Mouse (Mus musculus) telencephalon, adult 2 months (tissue): ENCODE measurements around the gene Rapgef2.
A peak's percentile ranks its signal among the peaks of the same experiment; 100 is the strongest.

Experiments
- DNase-seq: peaks from one replicate; pipeline ENCODE4 v3.0.0-alpha.2; 2011; ENCODE audit warnings: low read depth, low spot score

The Rapgef2 gene

GRCm38 (mm10) chr3:79168168-79168827 is 118.0 kb downstream of the Rapgef2 start:
- DNase-seq: no peak

- no peak for DNase-seq
Observed at GRCm38 (mm10) chr3:79167586-79167985, 118.7 kb downstream of the Rapgef2 start.

GRCm38 (mm10) chr3:79161834-79162401 is 124.4 kb downstream of the Rapgef2 start:
- no peak for DNase-seq

GRCm38 (mm10) chr3:79161093-79161723 is 125.1 kb downstream of the Rapgef2 start:
- DNase-seq: peak; percentile 86

- no peak for DNase-seq
Observed at GRCm38 (mm10) chr3:79158254-79158653, 128.1 kb downstream of the Rapgef2 start.

GRCm38 (mm10) chr3:79153039-79153487 is 133.3 kb downstream of the Rapgef2 start:
- no peak for DNase-seq

- DNase-seq: no peak
Observed at GRCm38 (mm10) chr3:79145407-79146055, 140.8 kb downstream of the Rapgef2 start.

- peak; percentile 82 for DNase-seq
Observed at GRCm38 (mm10) chr3:79144672-79145406, 141.5 kb downstream of the Rapgef2 start.

GRCm38 (mm10) chr3:79144085-79144484 is 142.2 kb downstream of the Rapgef2 start:
- no peak for DNase-seq

GRCm38 (mm10) chr3:79139245-79139644 is 147.1 kb downstream of the Rapgef2 start:
- DNase-seq: no peak

GRCm38 (mm10) chr3:79138601-79139000 is 147.7 kb downstream of the Rapgef2 start:
- DNase-seq: no peak

- DNase-seq: no peak
Observed at GRCm38 (mm10) chr3:79130991-79131390, 155.3 kb downstream of the Rapgef2 start.

- no peak for DNase-seq
Observed at GRCm38 (mm10) chr3:79129044-79129600, 157.2 kb downstream of the Rapgef2 start.

- DNase-seq: no peak
Observed at GRCm38 (mm10) chr3:79127797-79128196, 158.5 kb downstream of the Rapgef2 start.

GRCm38 (mm10) chr3:79126857-79127256 is 159.5 kb downstream of the Rapgef2 start:
- DNase-seq: no peak

GRCm38 (mm10) chr3:79121391-79121790 is 164.9 kb downstream of the Rapgef2 start:
- no peak for DNase-seq

GRCm38 (mm10) chr3:79119983-79120382 is 166.3 kb downstream of the Rapgef2 start:
- no peak for DNase-seq

- no peak for DNase-seq
Observed at GRCm38 (mm10) chr3:79110153-79110552, 176.2 kb downstream of the Rapgef2 start.

GRCm38 (mm10) chr3:79108246-79108645 is 178.1 kb downstream of the Rapgef2 start:
- DNase-seq: no peak

GRCm38 (mm10) chr3:79106360-79106759 is 180.0 kb downstream of the Rapgef2 start:
- no peak for DNase-seq

- DNase-seq: no peak
Observed at GRCm38 (mm10) chr3:79103604-79104003, 182.7 kb downstream of the Rapgef2 start.
